ENCODE assay signal across 11 mouse cellular contexts in genomic region chrX:99360095-99360890, GRCm38 (mm10).
DNase-seq lines count a peak whose midpoint lies in the region; ATAC-seq and TF ChIP-seq lines count a peak whose summit lies in the region.
"Had no signal": no experiment of that assay in that cellular context is flagged by ENCODE, and none has a peak within 500 bp of the region (broad histone marks: within the 10 kb centered on the region; RNA-seq: fewer than 3 reads in every experiment).

No protein-coding gene starts in this region.

- WGBS in heart, embryonic 12.5 days: 52% methylated on average over 11 of the region's 11 CpGs
- 66% methylated on average over 11 of the region's 11 CpGs for WGBS in neural tube, embryonic 15.5 days
- WGBS in forebrain, embryonic 13.5 days: 58% methylated on average over 11 of the region's 11 CpGs
- WGBS in thymus, adult 2 months: 80% methylated on average over 11 of the region's 11 CpGs
- WGBS in intestine, embryonic 16.5 days: 67% methylated on average over 11 of the region's 11 CpGs

- peaks cover 36% of the 10 kb centered on the region; the same call in 1 of the 2 replicates for H3K4me1 ChIP-seq in heart, embryonic 12.5 days (replicated peaks)
- no peaks in the 10 kb centered on the region; the same call in 1 of the 2 replicates for H3K4me1 ChIP-seq in neural tube, embryonic 15.5 days
- H3K4me1 ChIP-seq in forebrain, embryonic 13.5 days: peaks cover 20% of the 10 kb centered on the region
- H3K4me1 ChIP-seq in thymus, adult 2 months (replicated peaks; ENCODE audit: control insufficient read depth, insufficient read depth, low read length): no peaks in the 10 kb centered on the region
- H3K4me1 ChIP-seq in intestine, embryonic 16.5 days (ENCODE audit: control insufficient read depth, insufficient read depth, low read length): no peaks in the 10 kb centered on the region
- H3K4me1 ChIP-seq: liver, embryonic 13.5 days had no signal

- TF ChIP-seq CTCF in thymus, adult 2 months (IDR thresholded peaks at IDR 0.05; ENCODE audit: borderline replicate concordance, control insufficient read depth, extremely low read depth, insufficient read depth, low read length, poor library complexity): no peak

- DNase-seq in heart, postnatal 4 days: peak; percentile 19
- DNase-seq in neural tube, embryonic 10.5 days (ENCODE audit: extremely low spot score, low spot score): peak; percentile 10
- DNase-seq in right cerebral cortex, postnatal 10 days (ENCODE audit: low spot score in 2 of 2): peak; percentile 58 to 75
- DNase-seq in thymus, adult 2 months: no peak
- DNase-seq: kidney, postnatal 14 days; liver, embryonic 13.5 days had no signal

- no peak overlapping the region for H3K4me3 ChIP-seq in heart, embryonic 12.5 days
- no peak overlapping the region for H3K4me3 ChIP-seq in neural tube, embryonic 15.5 days (replicated peaks)
- H3K4me3 ChIP-seq in forebrain, embryonic 13.5 days: no peak overlapping the region
- H3K4me3 ChIP-seq in thymus, adult 2 months (ENCODE audit: control insufficient read depth, insufficient read depth, low read length): no peak overlapping the region
- H3K4me3 ChIP-seq in intestine, embryonic 16.5 days (ENCODE audit: low read length): no peak overlapping the region
- H3K4me3 ChIP-seq: liver, embryonic 13.5 days had no signal

- no peaks in the 10 kb centered on the region for H3K36me3 ChIP-seq in heart, embryonic 12.5 days
- no peaks in the 10 kb centered on the region for H3K36me3 ChIP-seq in neural tube, embryonic 15.5 days
- no peaks in the 10 kb centered on the region for H3K36me3 ChIP-seq in forebrain, embryonic 13.5 days (ENCODE audit: poor library complexity, severe bottlenecking)
- H3K36me3 ChIP-seq in thymus, adult 2 months (ENCODE audit: control insufficient read depth, insufficient read depth, low read length): no peaks in the 10 kb centered on the region
- no peaks in the 10 kb centered on the region for H3K36me3 ChIP-seq in intestine, embryonic 16.5 days (ENCODE audit: control insufficient read depth, insufficient read depth, low read length)
- H3K36me3 ChIP-seq: liver, embryonic 13.5 days had no signal

- no peak overlapping the region for H3K9ac ChIP-seq in heart, embryonic 12.5 days
- no peak overlapping the region for H3K9ac ChIP-seq in neural tube, embryonic 15.5 days (replicated peaks)
- no peak overlapping the region for H3K9ac ChIP-seq in forebrain, embryonic 13.5 days
- no peak overlapping the region for H3K9ac ChIP-seq in intestine, embryonic 16.5 days (ENCODE audit: low read depth, low read length)
- H3K9ac ChIP-seq: liver, embryonic 13.5 days had no signal

- no peak for TF ChIP-seq POLR2A in thymus, adult 2 months (IDR thresholded peaks at IDR 0.05; ENCODE audit: control insufficient read depth, extremely low read depth, insufficient read depth, low read length, poor library complexity)

- no peak for ATAC-seq in heart, embryonic 12.5 days (ENCODE audit: insufficient number of reproducible peaks, low FRiP score)
- no peak for ATAC-seq in neural tube, embryonic 15.5 days (ENCODE audit: low FRiP score)
- peak; percentile 62 for ATAC-seq in forebrain, embryonic 13.5 days
- no peak for ATAC-seq in intestine, embryonic 16.5 days

- H3K27me3 ChIP-seq in heart, embryonic 12.5 days (replicated peaks): peaks cover 72% of the 10 kb centered on the region
- peaks cover 37% of the 10 kb centered on the region; the same call in 1 of the 2 replicates for H3K27me3 ChIP-seq in neural tube, embryonic 15.5 days (replicated peaks)
- peaks cover 45% of the 10 kb centered on the region for H3K27me3 ChIP-seq in forebrain, embryonic 13.5 days
- no peaks in the 10 kb centered on the region for H3K27me3 ChIP-seq in thymus, adult 2 months (ENCODE audit: control insufficient read depth, insufficient read depth, low read length)
- H3K27me3 ChIP-seq in intestine, embryonic 16.5 days (replicated peaks; ENCODE audit: control insufficient read depth, insufficient read depth, low read length): peaks cover 6% of the 10 kb centered on the region

- H3K4me2 ChIP-seq in heart, embryonic 12.5 days: no peak overlapping the region
- H3K4me2 ChIP-seq in neural tube, embryonic 15.5 days: no peak overlapping the region
- H3K4me2 ChIP-seq in forebrain, embryonic 13.5 days: no peak overlapping the region
- no peak overlapping the region for H3K4me2 ChIP-seq in intestine, embryonic 16.5 days (ENCODE audit: low read depth, low read length)
- H3K4me2 ChIP-seq: liver, embryonic 13.5 days had no signal

- no peak overlapping the region for H3K27ac ChIP-seq in heart, embryonic 12.5 days (ENCODE audit: poor library complexity, severe bottlenecking)
- no peak overlapping the region for H3K27ac ChIP-seq in neural tube, embryonic 15.5 days (replicated peaks)
- H3K27ac ChIP-seq in forebrain, embryonic 13.5 days: peak overlapping the region; percentile 25; the same call in 1 of the 2 replicates
- no peak overlapping the region for H3K27ac ChIP-seq in thymus, adult 2 months (ENCODE audit: control insufficient read depth, insufficient read depth, low read length)
- H3K27ac ChIP-seq in intestine, embryonic 16.5 days (ENCODE audit: low read length): no peak overlapping the region
- H3K27ac ChIP-seq: liver, embryonic 13.5 days; stomach, postnatal 0 days had no signal

- no peaks in the 10 kb centered on the region for H3K9me3 ChIP-seq in heart, embryonic 12.5 days (replicated peaks)
- H3K9me3 ChIP-seq in neural tube, embryonic 15.5 days (replicated peaks): no peaks in the 10 kb centered on the region
- H3K9me3 ChIP-seq in forebrain, embryonic 13.5 days (replicated peaks): no peaks in the 10 kb centered on the region
- no peaks in the 10 kb centered on the region for H3K9me3 ChIP-seq in intestine, embryonic 16.5 days (ENCODE audit: control insufficient read depth, low read length)
- H3K9me3 ChIP-seq: liver, embryonic 13.5 days had no signal
